Mouse (Mus musculus) embryonic facial prominence, embryonic 12.5 days (tissue): ENCODE measurements around the gene Tgif2. TPM values are rescaled to one million over a fixed set of nuclear protein-coding genes. Genes with fewer than 3 reads are reported as not detected.

Source experiments
- ATAC-seq: fragments of 200-750 bp; cut with Nextera tagmentation; 2 replicates; pipeline ENCODE4 v1.8.0; 2017; ENCODE audit not compliant: insufficient number of reproducible peaks, insufficient read depth, low FRiP score, low TSS enrichment
- H3K27ac ChIP-seq: fragments of 300-500 bp; sonication (generic); 2 replicates; pipeline ENCODE4 v1.5.1; 2016; ENCODE audit warnings: mild to moderate bottlenecking
- H3K27me3 ChIP-seq: fragments of 300-500 bp; sonication (generic); 2 replicates; pipeline ENCODE4 v1.6.1; 2016; ENCODE audit warnings: mild to moderate bottlenecking, moderate library complexity
- H3K36me3 ChIP-seq: fragments of 300-500 bp; sonication (generic); 2 replicates; pipeline ENCODE4 v1.6.1; 2016; ENCODE audit warnings: mild to moderate bottlenecking
- H3K4me1 ChIP-seq: fragments of 300-500 bp; sonication (generic); 2 replicates; pipeline ENCODE4 v1.6.1; 2016
- H3K4me2 ChIP-seq: fragments of 300-500 bp; sonication (generic); replicated peaks from 2 replicates; pipeline ENCODE4 v1.6.1; 2016; ENCODE audit warnings: mild to moderate bottlenecking, moderate library complexity
- H3K4me3 ChIP-seq: fragments of 300-500 bp; sonication (generic); 2 replicates; pipeline ENCODE4 v1.5.1; 2016; ENCODE audit warnings: mild to moderate bottlenecking
- H3K9ac ChIP-seq: fragments of 300-500 bp; sonication (generic); 2 replicates; pipeline ENCODE4 v1.6.1; 2016; ENCODE audit warnings: mild to moderate bottlenecking, moderate library complexity
- H3K9me3 ChIP-seq: fragments of 300-500 bp; sonication (generic); 2 replicates; pipeline ENCODE4 v1.6.1; 2016; ENCODE audit warnings: mild to moderate bottlenecking, moderate library complexity
- WGBS: fragments of 180-500 bp; shearing (Covaris S2); methylation state at CpG from one replicate; pipeline ENCODE4 v1.1.7; 2016; 5-methylcytosine and 5-hydroxymethylcytosine counted together
- polyA plus RNA-seq: library from polyadenylated mRNA; unstranded; fragments of >200 nt; fragmentation: Nextera tagmentation; extraction: Ambion mirVana; gene quantifications from 2 replicates; pipeline ENCODE4 v1.2.1, GENCODE M21; 2016

Tgif2 gene
- polyA plus RNA-seq, 1 experiment from 2014 or later: 95.1 TPM

DNA sequence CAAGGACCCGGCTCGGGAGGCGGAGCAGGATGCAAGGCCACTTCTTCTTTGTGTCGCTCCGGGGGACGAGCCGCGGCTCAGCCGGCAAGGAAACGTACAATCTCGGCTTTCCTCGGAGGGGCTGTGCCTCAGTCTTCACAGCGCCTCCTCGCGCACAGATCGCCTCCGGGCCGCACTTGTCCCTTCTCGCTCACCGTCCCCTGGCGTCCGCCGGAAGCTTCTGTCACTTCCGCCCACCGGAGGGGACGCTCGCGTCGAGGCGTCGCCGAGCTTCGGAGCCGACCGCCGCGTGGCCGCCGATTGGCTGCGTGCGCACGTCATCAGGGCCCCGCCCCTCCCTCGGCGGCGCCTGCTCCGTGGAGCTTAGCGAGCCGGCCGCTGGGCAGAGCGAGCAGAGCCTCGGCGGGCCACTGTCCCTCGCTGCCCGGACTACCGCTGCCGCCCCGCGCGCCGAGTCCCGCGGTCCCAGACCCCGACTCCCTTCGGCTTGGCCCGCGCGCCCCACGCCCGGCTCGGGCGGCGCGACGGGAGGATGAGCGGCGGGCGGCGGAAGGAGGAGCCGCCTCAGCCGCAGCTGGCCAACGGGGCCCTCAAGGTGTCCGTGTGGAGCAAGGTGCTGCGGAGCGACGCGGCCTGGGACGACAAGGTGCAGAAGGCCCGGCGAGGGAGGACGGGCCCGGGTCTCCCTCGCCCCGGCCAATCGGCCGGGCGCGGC is 23.1 kb downstream of the Tgif2 start, which contains the start of gene Rab5if:
Rab5if (plus strand) TSS at position 357 of the 715 bp plus-strand sequence.
- ATAC-seq: peak; percentile 94
- Histone ChIP-seq H3K27me3 (no peaks in the 10 kb centered on the region), H3K36me3 (peaks cover 26% of the 10 kb centered on the region), H3K9ac (peak within 1 kb of the TSS; percentile 95), H3K27ac (peak within 1 kb of the TSS; percentile 93), H3K4me1 (peaks cover 20% of the 10 kb centered on the region), H3K9me3 (no peaks in the 10 kb centered on the region), H3K4me3 (peak within 1 kb of the TSS; percentile 93), H3K4me2 (peak within 1 kb of the TSS; percentile 88)
- WGBS: under 1% methylated on average over 90 of the region's 98 CpGs

DNA sequence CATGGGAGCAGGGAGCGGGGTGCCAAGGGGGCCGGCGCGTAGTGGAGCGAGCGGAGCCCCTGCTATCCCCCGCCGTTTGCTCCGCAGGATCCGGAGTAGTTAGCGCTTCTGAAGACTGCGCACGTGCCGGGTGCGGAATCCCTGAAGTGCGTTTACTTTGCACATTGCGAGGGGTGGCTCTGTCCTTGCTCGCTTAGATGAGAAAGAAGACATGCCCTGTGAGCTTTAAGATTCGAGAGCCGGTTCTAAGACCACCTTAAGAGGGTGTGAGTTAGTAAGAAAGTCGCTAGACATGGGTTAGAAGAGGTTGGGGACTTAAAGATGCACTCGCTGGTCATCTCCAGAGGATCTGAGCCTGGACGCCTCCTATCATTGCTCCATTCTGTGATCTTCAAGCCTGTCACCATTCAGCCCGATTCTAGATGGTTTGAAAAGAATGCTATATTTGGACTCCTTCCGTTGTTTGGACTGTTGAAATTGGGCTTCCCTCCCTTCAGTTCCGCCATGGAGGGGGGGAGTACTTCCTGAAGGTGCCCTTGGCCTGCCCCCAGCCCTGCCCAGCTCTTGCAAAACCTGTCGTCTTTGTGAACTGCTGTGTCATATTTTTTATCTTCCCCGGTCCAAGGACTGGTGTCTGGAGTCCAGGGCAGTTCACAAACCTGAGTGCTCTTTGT is 23.8 kb downstream of the Tgif2 start:
- ATAC-seq: no peak; the same call in 1 of the 2 replicates
- H3K27me3 ChIP-seq: no peaks in the 10 kb centered on the region
- H3K9me3 ChIP-seq: no peaks in the 10 kb centered on the region
- 3% methylated on average over 28 of the region's 28 CpGs for WGBS
- H3K36me3 ChIP-seq: peaks cover 29% of the 10 kb centered on the region
- peak overlapping the region; percentile 93 for H3K27ac ChIP-seq
- H3K4me2 ChIP-seq: peak overlapping the region; percentile 88
- H3K9ac ChIP-seq: peak overlapping the region; percentile 95
- peak overlapping the region; percentile 93 for H3K4me3 ChIP-seq
- peaks cover 20% of the 10 kb centered on the region for H3K4me1 ChIP-seq

GRCm38 (mm10) chr2:156864481-156864880 is 24.7 kb downstream of the Tgif2 start:
- Histone ChIP-seq H3K9me3 (no peaks in the 10 kb centered on the region), H3K4me1 (peaks cover 20% of the 10 kb centered on the region), H3K27ac (no peak overlapping the region), H3K4me2 (peak overlapping the region; percentile 88), H3K36me3 (peaks cover 35% of the 10 kb centered on the region), H3K27me3 (no peaks in the 10 kb centered on the region), H3K9ac (no peak overlapping the region), H3K4me3 (no peak overlapping the region; the same call in 1 of the 2 replicates)
- no peak for ATAC-seq
- WGBS: 84% methylated on average over 3 of the region's 3 CpGs

GRCm38 (mm10) chr2:156868994-156869393 is 29.2 kb downstream of the Tgif2 start:
- H3K27ac ChIP-seq: no peak overlapping the region
- peaks cover 58% of the 10 kb centered on the region for H3K36me3 ChIP-seq

DNA sequence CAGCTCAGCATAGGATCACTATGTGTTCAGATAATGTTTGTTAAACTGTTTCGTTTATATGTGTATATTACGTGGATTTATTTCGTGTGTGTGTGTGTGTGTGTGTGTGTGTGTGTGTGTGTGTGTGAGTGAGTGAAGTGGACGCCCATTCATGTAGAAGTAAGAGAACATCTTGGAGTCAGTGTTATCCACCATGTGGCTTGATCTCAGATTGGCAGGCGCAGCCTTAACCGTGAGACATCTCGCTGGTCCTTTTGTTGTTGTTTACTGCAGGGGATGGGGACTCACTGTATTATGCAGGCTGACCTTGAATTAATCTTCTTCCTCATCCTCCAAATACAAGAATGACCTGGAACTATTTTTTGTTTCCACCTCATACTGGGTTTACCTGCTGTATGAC is 29.7 kb downstream of the Tgif2 start:
- WGBS: 93% methylated on average over 7 of the region's 7 CpGs
- H3K27ac ChIP-seq: no peak overlapping the region
- no peak overlapping the region for H3K4me2 ChIP-seq
- H3K4me3 ChIP-seq: no peak overlapping the region
- H3K27me3 ChIP-seq: no peaks in the 10 kb centered on the region
- no peaks in the 10 kb centered on the region for H3K9me3 ChIP-seq
- H3K4me1 ChIP-seq: peaks cover 1% of the 10 kb centered on the region; the same call in 1 of the 2 replicates
- no peak overlapping the region for H3K9ac ChIP-seq
- ATAC-seq: no peak
- peaks cover 64% of the 10 kb centered on the region for H3K36me3 ChIP-seq

More at GRCm38 (mm10) chr2:156868994-156869393, 29.2 kb downstream of the Tgif2 start:
- Histone ChIP-seq H3K27me3 (no peaks in the 10 kb centered on the region), H3K9me3 (no peaks in the 10 kb centered on the region), H3K4me2 (no peak overlapping the region), H3K4me1 (peaks cover 6% of the 10 kb centered on the region), H3K9ac (no peak overlapping the region), H3K4me3 (no peak overlapping the region)
- WGBS: 84% methylated on average over 8 of the region's 8 CpGs
- ATAC-seq: no peak

- no peaks in the 10 kb centered on the region for H3K27me3 ChIP-seq
- peaks cover 70% of the 10 kb centered on the region for H3K36me3 ChIP-seq
- H3K9me3 ChIP-seq: no peaks in the 10 kb centered on the region
- H3K27ac ChIP-seq: no peak overlapping the region
- 64% methylated on average over 6 of the region's 6 CpGs for WGBS
- H3K4me2 ChIP-seq: no peak overlapping the region
- no peak overlapping the region for H3K4me3 ChIP-seq
- H3K4me1 ChIP-seq: no peaks in the 10 kb centered on the region
- H3K9ac ChIP-seq: no peak overlapping the region
- no peak for ATAC-seq
These were observed 30.7 kb downstream of the Tgif2 start for GRCm38 (mm10) chr2:156870519-156870918.

- peaks cover 43% of the 10 kb centered on the region for H3K36me3 ChIP-seq
- H3K4me3 ChIP-seq: no peak overlapping the region
- H3K27ac ChIP-seq: no peak overlapping the region
- H3K4me1 ChIP-seq: no peaks in the 10 kb centered on the region
- no peaks in the 10 kb centered on the region for H3K27me3 ChIP-seq
- no peak overlapping the region for H3K9ac ChIP-seq
- H3K9me3 ChIP-seq: no peaks in the 10 kb centered on the region
- no peak for ATAC-seq
- no peak overlapping the region for H3K4me2 ChIP-seq
- WGBS: 35% methylated on average over 5 of the region's 5 CpGs
These were observed 33.8 kb downstream of the Tgif2 start for GRCm38 (mm10) chr2:156873629-156874028.

- Histone ChIP-seq H3K4me1 (no peaks in the 10 kb centered on the region), H3K27me3 (no peaks in the 10 kb centered on the region), H3K4me3 (no peak overlapping the region), H3K4me2 (no peak overlapping the region), H3K36me3 (peaks cover 39% of the 10 kb centered on the region), H3K27ac (no peak overlapping the region), H3K9me3 (no peaks in the 10 kb centered on the region), H3K9ac (no peak overlapping the region)
- 93% methylated on average over 8 of the region's 8 CpGs for WGBS
- no peak; the same call in 1 of the 2 replicates for ATAC-seq
These were observed 34.4 kb downstream of the Tgif2 start for GRCm38 (mm10) chr2:156874047-156874759.

- H3K4me3 ChIP-seq: no peak overlapping the region
- peaks cover 36% of the 10 kb centered on the region for H3K36me3 ChIP-seq
- H3K27ac ChIP-seq: no peak overlapping the region
- no peaks in the 10 kb centered on the region for H3K27me3 ChIP-seq
- no peak overlapping the region for H3K4me2 ChIP-seq
- no peaks in the 10 kb centered on the region for H3K4me1 ChIP-seq
- WGBS: 95% methylated on average over 4 of the region's 4 CpGs
- H3K9me3 ChIP-seq: no peaks in the 10 kb centered on the region
- no peak overlapping the region for H3K9ac ChIP-seq
- ATAC-seq: no peak
These were observed 35.1 kb downstream of the Tgif2 start for GRCm38 (mm10) chr2:156874760-156875510.

DNA sequence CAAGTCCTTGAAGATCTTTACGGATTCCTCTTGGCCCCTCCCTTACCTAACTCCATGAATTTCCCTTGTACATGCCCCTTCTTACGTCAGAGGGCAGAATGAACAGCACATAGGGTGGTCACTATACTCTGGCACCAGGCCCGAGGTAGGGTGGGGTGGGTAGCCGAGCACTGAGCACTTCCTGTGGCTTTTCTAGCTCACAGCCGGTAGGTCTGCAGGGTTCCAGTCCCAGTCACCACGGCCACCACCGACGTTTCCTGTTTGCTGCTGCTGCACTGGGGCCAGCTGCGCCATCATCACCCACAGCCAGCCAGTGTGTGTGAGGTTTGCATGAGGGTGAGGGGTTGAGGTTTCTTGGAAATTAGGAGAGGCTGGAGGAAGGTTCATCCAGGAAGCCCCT is 37.9 kb downstream of the Tgif2 start:
- WGBS: 61% methylated on average over 9 of the region's 9 CpGs

GRCm38 (mm10) chr2:156879541-156879940 is 39.7 kb downstream of the Tgif2 start:
- no peak for ATAC-seq
- no peak overlapping the region for H3K4me2 ChIP-seq
- H3K9ac ChIP-seq: no peak overlapping the region
- no peaks in the 10 kb centered on the region for H3K9me3 ChIP-seq
- no peaks in the 10 kb centered on the region for H3K4me1 ChIP-seq
- 80% methylated on average over 3 of the region's 3 CpGs for WGBS
- H3K27me3 ChIP-seq: no peaks in the 10 kb centered on the region
- H3K4me3 ChIP-seq: no peak overlapping the region
- H3K27ac ChIP-seq: no peak overlapping the region
- H3K36me3 ChIP-seq: peaks cover 8% of the 10 kb centered on the region

More for the DNA sequence above, 37.9 kb downstream of the Tgif2 start:
- no peak overlapping the region for H3K4me3 ChIP-seq
- no peaks in the 10 kb centered on the region for H3K27me3 ChIP-seq
- no peak overlapping the region for H3K4me2 ChIP-seq
- no peak overlapping the region for H3K27ac ChIP-seq
- H3K36me3 ChIP-seq: peaks cover 24% of the 10 kb centered on the region
- no peak overlapping the region for H3K9ac ChIP-seq
- H3K4me1 ChIP-seq: no peaks in the 10 kb centered on the region
- H3K9me3 ChIP-seq: no peaks in the 10 kb centered on the region
- ATAC-seq: no peak
